Comparison of ENCODE assay signal across 8 mouse cellular contexts in the genomic region with DNA sequence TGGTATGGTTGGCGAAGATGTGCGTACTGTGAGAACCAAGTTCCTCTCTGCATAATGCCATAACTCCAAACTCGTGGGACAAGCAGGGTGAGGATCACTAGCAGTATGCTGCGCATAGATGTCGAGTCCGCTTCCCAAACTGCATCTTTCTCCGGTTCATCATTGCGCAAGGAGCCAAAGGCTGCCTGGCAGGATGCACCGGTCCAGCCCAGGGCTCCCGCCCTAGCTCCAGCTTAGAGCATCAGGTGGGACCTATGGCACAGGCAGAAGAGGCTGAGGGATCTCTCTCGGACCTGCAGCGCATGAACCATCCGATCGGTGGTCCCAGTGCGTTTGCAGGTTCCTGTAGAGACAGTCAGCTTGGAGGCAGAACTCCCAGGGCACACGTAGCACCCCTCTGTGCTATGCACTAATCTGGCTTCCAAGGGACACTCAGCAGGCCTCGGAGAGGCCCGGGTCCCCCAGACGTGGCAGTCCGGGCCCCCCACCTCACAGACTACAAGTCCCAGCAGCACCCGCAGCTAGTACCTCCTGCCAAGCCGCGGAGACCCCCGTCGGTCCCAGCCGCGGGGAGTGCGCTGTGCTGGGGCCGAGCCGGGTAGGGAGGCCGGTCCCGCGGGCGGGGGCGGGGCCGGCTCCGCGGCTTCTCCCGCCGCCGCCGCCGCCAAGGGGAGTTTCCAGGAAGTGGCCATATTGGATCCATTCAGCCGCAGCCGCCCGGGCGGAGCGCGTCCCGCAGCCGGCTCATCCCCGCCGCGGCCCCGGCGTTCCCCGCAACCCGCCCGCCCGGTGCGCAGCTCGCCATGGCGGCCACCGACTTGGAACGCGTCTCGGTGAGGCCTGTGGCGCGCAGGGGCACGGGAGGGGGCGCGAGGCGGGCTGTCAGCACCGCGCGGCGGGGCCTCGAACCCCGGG. TPM values are rescaled to one million over a fixed set of nuclear protein-coding genes. Genes with fewer than 3 reads are reported as not detected.
A peak's percentile ranks its signal among the peaks of the same experiment; 100 is the strongest.
DNase-seq lines count a peak whose midpoint lies in the region; ATAC-seq and TF ChIP-seq lines count a peak whose summit lies in the region.

Gene Sept8, plus strand, starts transcription at position 51 of the 915 bp plus-strand sequence.

- peak; percentile 68 for DNase-seq in CD4-positive, CD25-positive, alpha-beta regulatory T cell, adult 2 months (ENCODE audit: low read depth, low spot score)
- DNase-seq in adrenal gland, postnatal 4 days (ENCODE audit: low spot score in 2 of 2): peak in 1 of 2 experiments; percentile 27
- peak; percentile 87 for DNase-seq in embryonic facial prominence, embryonic 14.5 days (ENCODE audit: low spot score)
- DNase-seq in heart, adult 8-10 months (ENCODE audit: low spot score): no peak
- DNase-seq in liver, adult 2 months (ENCODE audit: extremely low read depth, low read depth, low spot score): peak; percentile 22
- DNase-seq in splenic B cell, adult 2 months (ENCODE audit: low read depth, low spot score): peak; percentile 11

- peaks cover 23% of the 10 kb centered on the region for H3K4me1 ChIP-seq in embryonic facial prominence, embryonic 14.5 days (ENCODE audit: control insufficient read depth, insufficient read depth, low read length)
- H3K4me1 ChIP-seq in kidney, embryonic 14.5 days (ENCODE audit: control insufficient read depth, insufficient read depth, low read length): 0 out of 2 replicates have a peak, but pooled peaks cover 4% of the 10 kb centered on the region
- H3K4me1 ChIP-seq in liver, adult 2 months (ENCODE audit: control insufficient read depth, insufficient read depth, low read length): no peaks in the 10 kb centered on the region

- H3K9ac ChIP-seq in embryonic facial prominence, embryonic 14.5 days (ENCODE audit: low read depth, low read length): peak within 1 kb of the TSS; percentile 88
- peak within 1 kb of the TSS; percentile 77 for H3K9ac ChIP-seq in kidney, embryonic 14.5 days (ENCODE audit: low read depth, low read length)
- peak within 1 kb of the TSS; percentile 84 for H3K9ac ChIP-seq in liver, adult 2 months (ENCODE audit: low read depth, low read length)

- WGBS in embryonic facial prominence, embryonic 14.5 days: 10% methylated on average over 34 of the region's 79 CpGs
- whole genome bisulfite sequencing in kidney, embryonic 14.5 days: 6% methylated on average over 69 of the region's 79 CpGs
- WGBS in liver, adult 2 months: 4% methylated on average over 73 of the region's 79 CpGs

- H3K36me3 ChIP-seq in embryonic facial prominence, embryonic 14.5 days (ENCODE audit: control insufficient read depth, insufficient read depth, low read length): no peaks in the 10 kb centered on the region
- H3K36me3 ChIP-seq in kidney, embryonic 14.5 days (ENCODE audit: control insufficient read depth, insufficient read depth, low read length): no peaks in the 10 kb centered on the region
- no peaks in the 10 kb centered on the region for H3K36me3 ChIP-seq in liver, adult 2 months (ENCODE audit: control insufficient read depth, insufficient read depth, low read length)
- no peaks in the 10 kb centered on the region for H3K36me3 ChIP-seq in splenic B cell, adult 2 months (ENCODE audit: control insufficient read depth, insufficient read depth, low read length, poor library complexity, severe bottlenecking)

- peak within 1 kb of the TSS; percentile 76 for H3K4me3 ChIP-seq in embryonic facial prominence, embryonic 14.5 days (ENCODE audit: low read depth, low read length)
- H3K4me3 ChIP-seq in kidney, embryonic 14.5 days (ENCODE audit: low read length): peak within 1 kb of the TSS; percentile 71
- peak within 1 kb of the TSS; percentile 79 for H3K4me3 ChIP-seq in liver, adult 2 months (ENCODE audit: insufficient read depth, low read depth, low read length)

- peak within 1 kb of the TSS; percentile 88 for H3K4me2 ChIP-seq in embryonic facial prominence, embryonic 14.5 days (ENCODE audit: low read depth, low read length)
- H3K4me2 ChIP-seq in kidney, embryonic 14.5 days (replicated peaks; ENCODE audit: low read depth, low read length): peak within 1 kb of the TSS; percentile 83

- peak; percentile 87 for ATAC-seq in embryonic facial prominence, embryonic 14.5 days (ENCODE audit: low read depth)
- ATAC-seq in kidney, embryonic 14.5 days (ENCODE audit: low FRiP score, low TSS enrichment): peak; percentile 87
- peak; percentile 11; the same call in 1 of the 2 replicates for ATAC-seq in monocyte, adult 5-6 weeks (replicated peaks; ENCODE audit: insufficient number of reproducible peaks, low FRiP score, low TSS enrichment, poor library complexity, severe bottlenecking)

- H3K27me3 ChIP-seq in embryonic facial prominence, embryonic 14.5 days (replicated peaks; ENCODE audit: control insufficient read depth, insufficient read depth, low read length): no peaks in the 10 kb centered on the region
- no peaks in the 10 kb centered on the region for H3K27me3 ChIP-seq in kidney, embryonic 14.5 days (ENCODE audit: control insufficient read depth, insufficient read depth, low read length)
- H3K27me3 ChIP-seq in liver, adult 2 months (ENCODE audit: control insufficient read depth, insufficient read depth, low read length): 0 out of 2 replicates have a peak, but pooled peaks cover 3% of the 10 kb centered on the region
- no peaks in the 10 kb centered on the region for H3K27me3 ChIP-seq in splenic B cell, adult 2 months (ENCODE audit: control insufficient read depth, insufficient read depth, low read length, poor library complexity, severe bottlenecking)

- TF ChIP-seq POLR2A in liver, adult 2 months (IDR thresholded peaks at IDR 0.05; ENCODE audit: extremely low read depth, insufficient read depth, low read length): no peak

- H3K79me2 ChIP-seq in liver, adult 2 months (ENCODE audit: control insufficient read depth, insufficient read depth, low read length): no peaks in the 10 kb centered on the region; the same call in 1 of the 2 replicates

- H3K27ac ChIP-seq in embryonic facial prominence, embryonic 14.5 days (replicated peaks; ENCODE audit: low read depth, low read length): peak within 1 kb of the TSS; percentile 91
- peak within 1 kb of the TSS; percentile 64 for H3K27ac ChIP-seq in kidney, embryonic 14.5 days (ENCODE audit: low read depth, low read length)
- peak within 1 kb of the TSS; percentile 34; the same call in 1 of the 2 replicates for H3K27ac ChIP-seq in liver, adult 2 months (replicated peaks; ENCODE audit: insufficient read depth, low read depth, low read length)

- no peak for TF ChIP-seq CTCF in liver, adult 2 months (IDR thresholded peaks at IDR 0.05; ENCODE audit: low read depth, low read length)

- no peaks in the 10 kb centered on the region for H3K9me3 ChIP-seq in embryonic facial prominence, embryonic 14.5 days (ENCODE audit: control insufficient read depth, low read length)
- no peaks in the 10 kb centered on the region for H3K9me3 ChIP-seq in kidney, embryonic 14.5 days (ENCODE audit: control insufficient read depth, low read length)

RNA-seq across cellular contexts. Expression of gene Sept8, which starts in this region (rescaled TPM):
- 10 to 100 TPM; 60.4 to 65.7 TPM for total RNA-seq in adrenal gland, postnatal 4 days (2021)
- polyA plus RNA-seq in embryonic facial prominence, embryonic 14.5 days (2014; fragmentation: Nextera tagmentation; extraction: Ambion mirVana): 42.2 and 46.6 TPM in 2 replicates
- total RNA-seq in heart, adult 8-10 months (2022): 10 to 100 TPM; 22.3 to 27.2 (median 25.6) TPM
- polyA plus RNA-seq in kidney, embryonic 14.5 days (2014; fragmentation: Nextera tagmentation; extraction: Ambion mirVana): 13.7 and 21.3 TPM in 2 replicates
- 1.7 and 2.6 TPM in 2 replicates for total RNA-seq in liver, adult 2 months (2014; rRNA removed)
- 2.0 and 2.1 TPM in 2 replicates for polyA plus RNA-seq in liver, adult 2 months (2012; rRNA removed)
- total RNA-seq in monocyte, adult 5-6 weeks (2017): 2.9 to 4.1 TPM (median 3.8 TPM) in 3 replicates

Comparison
In these comparisons a context has a peak if more than half of its experiments do, and no peak if none do; other contexts are left out.
1. ATAC-seq: peak in every context shown above with its lines; median percentile 87 in embryonic facial prominence, embryonic 14.5 days; 87 in kidney, embryonic 14.5 days; 11 in monocyte, adult 5-6 weeks.
2. H3K27ac ChIP-seq: peak in every context shown above with its lines; median percentile 91 in embryonic facial prominence, embryonic 14.5 days; 64 in kidney, embryonic 14.5 days; 34 in liver, adult 2 months.